Mouse (Mus musculus) kidney, postnatal 4 days (tissue): Measurements from ENCODE around the gene Stk38l.

Experiments
- DNase-seq, 2 experiments: peaks; one replicate each; pipeline ENCODE4 v3.0.0; 2021; ENCODE audit warnings: mixed read lengths in 2 of 2

Gene Stk38l

GRCm38 (mm10) chr6:146724581-146725383 lies at the start of gene Stk38l:
TSS of gene Stk38l (plus strand) at chr6:146724995.
- peak; percentile 95 to 97 for DNase-seq

- no peak for DNase-seq
These were observed 47.9 kb upstream of the Stk38l start for GRCm38 (mm10) chr6:146676904-146677303.

GRCm38 (mm10) chr6:146678136-146679070 lies 46.4 kb upstream of the Stk38l start:
- no peak for DNase-seq

GRCm38 (mm10) chr6:146683881-146684280 lies 40.9 kb upstream of the Stk38l start:
- DNase-seq = no peak

- peak; percentile 38 to 44 for DNase-seq
These were observed 39.0 kb upstream of the Stk38l start for GRCm38 (mm10) chr6:146685781-146686308.

GRCm38 (mm10) chr6:146686463-146687196 lies 38.2 kb upstream of the Stk38l start:
- DNase-seq = no peak

GRCm38 (mm10) chr6:146688010-146688409 lies 36.8 kb upstream of the Stk38l start:
- no peak for DNase-seq

GRCm38 (mm10) chr6:146688861-146689260 lies 35.9 kb upstream of the Stk38l start:
- no peak for DNase-seq

- DNase-seq = no peak
These were observed 27.0 kb upstream of the Stk38l start for GRCm38 (mm10) chr6:146697767-146698166.

GRCm38 (mm10) chr6:146698376-146698775 lies 26.4 kb upstream of the Stk38l start:
- no peak for DNase-seq

GRCm38 (mm10) chr6:146700461-146700860 lies 24.3 kb upstream of the Stk38l start:
- no peak for DNase-seq

- DNase-seq = peak; percentile 16 to 36
These were observed 22.5 kb upstream of the Stk38l start for GRCm38 (mm10) chr6:146702126-146702881.

- no peak for DNase-seq
These were observed 21.4 kb upstream of the Stk38l start for GRCm38 (mm10) chr6:146703351-146703750.

GRCm38 (mm10) chr6:146705631-146706030 lies 19.2 kb upstream of the Stk38l start:
- DNase-seq = no peak

GRCm38 (mm10) chr6:146719606-146720005 lies 5.2 kb upstream of the Stk38l start:
- no peak for DNase-seq

GRCm38 (mm10) chr6:146723805-146724204 lies 990 bp upstream of the Stk38l start:
- DNase-seq = no peak

- DNase-seq = peak in 1 of 2 experiments; percentile 67
These were observed 593 bp downstream of the Stk38l start for GRCm38 (mm10) chr6:146725384-146725791.

- DNase-seq = no peak
These were observed 6.2 kb downstream of the Stk38l start for GRCm38 (mm10) chr6:146731031-146731430.

- DNase-seq = no peak
These were observed 6.9 kb downstream of the Stk38l start for GRCm38 (mm10) chr6:146731692-146732091.

- DNase-seq = no peak
These were observed 7.4 kb downstream of the Stk38l start for GRCm38 (mm10) chr6:146732232-146732631.

- peak; percentile 6 to 13 for DNase-seq
These were observed 7.9 kb downstream of the Stk38l start for GRCm38 (mm10) chr6:146732676-146733075.

- DNase-seq = no peak
These were observed 8.8 kb downstream of the Stk38l start for GRCm38 (mm10) chr6:146733554-146733953.
